Mouse (Mus musculus) lung, adult 2 months (tissue): ENCODE data around the gene Lat2.

Source experiments
- CTCF ChIP-seq: fragments of 200-500 bp; IDR thresholded peaks from 2 replicates; pipeline ENCODE4 v1.5.1; 2011; ENCODE audit warnings: mild to moderate bottlenecking, low read length, control low read depth; ENCODE audit not compliant: insufficient read depth
- POLR2A ChIP-seq: fragments of 200-500 bp; IDR thresholded peaks from 2 replicates; pipeline ENCODE4 v1.6.1; 2011; ENCODE audit warnings: low read depth, mild to moderate bottlenecking, control low read depth, low read length, borderline replicate concordance; ENCODE audit errors: extremely low read depth

- no peak for TF ChIP-seq CTCF
- no peak for TF ChIP-seq POLR2A
Observed at GRCm38 (mm10) chr5:134560071-134560449, 54.8 kb downstream of the Lat2 start, which contains the start of gene Syna.
